Mouse (Mus musculus): ENCODE measurements at regions not wholly inside any gene's neighbourhood (a gene's known extent, or its start where the extent isn't known, plus 50 kb on each side); places are given as distances from the start of the nearest gene placed in this dataset.

- ATAC-seq (ENCODE audit: poor library complexity, severe bottlenecking) = peak; percentile 57
Observed at GRCm38 (mm10) chrX:23556271-23556670, 136.6 kb upstream of the Wdr44 start.

- ATAC-seq (ENCODE audit: poor library complexity, severe bottlenecking) = peak; percentile 54; the same call in 1 of the 2 replicates
Observed at GRCm38 (mm10) chrX:23565581-23565980, 127.3 kb upstream of the Wdr44 start.
